Mouse (Mus musculus) lung, postnatal 0 days (tissue): Measurements from ENCODE around the gene Stat3. TPM values are rescaled to one million over a fixed set of nuclear protein-coding genes. Genes with fewer than 3 reads are reported as not detected.

ENCODE experiments used
- ATAC-seq: fragments of 200-750 bp; cut with Nextera tagmentation; 2 replicates; pipeline ENCODE4 v1.8.0; 2017; ENCODE audit warnings: moderate library complexity
- DNase-seq: peaks from one replicate; pipeline ENCODE4 v3.0.0-alpha.2; 2016; ENCODE audit warnings: low spot score
- H3K27ac ChIP-seq: fragments of 300-500 bp; sonication (generic); 2 replicates; pipeline ENCODE4 v1.5.1; 2014; ENCODE audit warnings: antibody characterized with exemption, mild to moderate bottlenecking, low read length, mixed read lengths
- H3K27me3 ChIP-seq: fragments of 300-500 bp; sonication (generic); replicated peaks from 2 replicates; pipeline ENCODE4 v1.6.1; 2014; ENCODE audit warnings: low read length, mixed read lengths; ENCODE audit not compliant: insufficient read depth
- H3K36me3 ChIP-seq: fragments of 300-500 bp; sonication (generic); 2 replicates; pipeline ENCODE4 v1.6.1; 2014; ENCODE audit warnings: low read length, mixed read lengths; ENCODE audit not compliant: insufficient read depth
- H3K4me1 ChIP-seq: fragments of 300-500 bp; sonication (generic); 2 replicates; pipeline ENCODE4 v1.6.1; 2014; ENCODE audit warnings: antibody characterized with exemption, low read depth, low read length, mixed read lengths; ENCODE audit not compliant: insufficient read depth
- H3K4me2 ChIP-seq: fragments of 300-500 bp; sonication (generic); replicated peaks from 2 replicates; pipeline ENCODE4 v1.6.1; 2014; ENCODE audit warnings: low read depth, mild to moderate bottlenecking, low read length, moderate library complexity, mixed read lengths
- H3K4me3 ChIP-seq: fragments of 300-500 bp; sonication (generic); 2 replicates; pipeline ENCODE4 v1.5.1; 2014; ENCODE audit warnings: low read depth, low read length
- H3K9ac ChIP-seq: fragments of 300-500 bp; sonication (generic); replicated peaks from 2 replicates; pipeline ENCODE4 v1.6.1; 2014; ENCODE audit warnings: low read depth, mild to moderate bottlenecking
- H3K9me3 ChIP-seq: fragments of 300-500 bp; sonication (generic); 2 replicates; pipeline ENCODE4 v1.6.1; 2016; ENCODE audit warnings: low read length, mixed read lengths
- CTCF ChIP-seq: IDR thresholded peaks from 2 replicates; pipeline ENCODE4 v1.5.1; 2016; ENCODE audit warnings: antibody characterized with exemption, mild to moderate bottlenecking
- EP300 ChIP-seq: IDR thresholded peaks from 2 replicates; pipeline ENCODE4 v1.6.1; 2016; ENCODE audit warnings: antibody characterized with exemption, mild to moderate bottlenecking, control low read depth
- WGBS: fragments of 180-500 bp; shearing (Covaris S2); extraction: QIAGEN DNeasy Blood & Tissue Kit; methylation state at CpG from one replicate; pipeline ENCODE4 v1.1.7; 2014; 5-methylcytosine and 5-hydroxymethylcytosine counted together
- polyA plus RNA-seq: library from polyadenylated mRNA; unstranded; fragments of >200 nt; fragmentation: Nextera tagmentation; extraction: Ambion mirVana; gene quantifications from 2 replicates; pipeline ENCODE4 v1.2.1, GENCODE M21; 2015

The Stat3 gene
- polyA plus RNA-seq, 1 experiment from 2014 or later = 100 TPM

GRCm38 (mm10) chr11:100865618-100866017, 73.7 kb downstream of the Stat3 start:
- no peaks in the 10 kb centered on the region for H3K36me3 ChIP-seq
- H3K4me2 ChIP-seq = no peak overlapping the region
- H3K4me1 ChIP-seq = no peaks in the 10 kb centered on the region
- H3K4me3 ChIP-seq = no peak overlapping the region
- no peaks in the 10 kb centered on the region for H3K27me3 ChIP-seq
- DNase-seq (no peak), ATAC-seq (no peak)
- H3K9me3 ChIP-seq = no peaks in the 10 kb centered on the region
- WGBS = 61% methylated on average over 7 of the region's 7 CpGs
- no peak overlapping the region for H3K27ac ChIP-seq
- TF ChIP-seq CTCF = no peak
- TF ChIP-seq EP300 = no peak
- no peak overlapping the region for H3K9ac ChIP-seq

- no peak for ATAC-seq
Measured at GRCm38 (mm10) chr11:100863141-100863540, 76.2 kb downstream of the Stat3 start.

GRCm38 (mm10) chr11:100861836-100862235, 77.5 kb downstream of the Stat3 start:
- 48% methylated on average over 3 of the region's 3 CpGs for WGBS
- Histone ChIP-seq H3K9me3 (no peaks in the 10 kb centered on the region), H3K4me2 (no peak overlapping the region), H3K4me1 (no peaks in the 10 kb centered on the region), H3K27ac (no peak overlapping the region), H3K36me3 (no peaks in the 10 kb centered on the region), H3K4me3 (no peak overlapping the region), H3K9ac (no peak overlapping the region), H3K27me3 (no peaks in the 10 kb centered on the region)
- DNase-seq = no peak
- ATAC-seq = no peak
- no peak for TF ChIP-seq CTCF
- TF ChIP-seq EP300 = no peak

More at GRCm38 (mm10) chr11:100863141-100863540, 76.2 kb downstream of the Stat3 start:
- no peak overlapping the region for H3K9ac ChIP-seq
- H3K4me3 ChIP-seq = no peak overlapping the region
- no peaks in the 10 kb centered on the region for H3K27me3 ChIP-seq
- H3K36me3 ChIP-seq = no peaks in the 10 kb centered on the region
- 85% methylated on average over 10 of the region's 10 CpGs for WGBS
- no peaks in the 10 kb centered on the region for H3K9me3 ChIP-seq
- TF ChIP-seq EP300 (no peak), CTCF (no peak)
- no peaks in the 10 kb centered on the region for H3K4me1 ChIP-seq
- DNase-seq = no peak
- H3K4me2 ChIP-seq = no peak overlapping the region
- no peak overlapping the region for H3K27ac ChIP-seq

GRCm38 (mm10) chr11:100861335-100861734, 78.0 kb downstream of the Stat3 start:
- Histone ChIP-seq H3K36me3 (no peaks in the 10 kb centered on the region), H3K9ac (no peak overlapping the region), H3K4me2 (peak overlapping the region; percentile 82; the same call in 1 of the 2 replicates), H3K27me3 (no peaks in the 10 kb centered on the region), H3K9me3 (no peaks in the 10 kb centered on the region), H3K27ac (no peak overlapping the region), H3K4me1 (no peaks in the 10 kb centered on the region), H3K4me3 (no peak overlapping the region)
- DNase-seq (no peak), ATAC-seq (no peak)
- TF ChIP-seq EP300 = no peak
- 83% methylated on average over 7 of the region's 7 CpGs for WGBS

DNA sequence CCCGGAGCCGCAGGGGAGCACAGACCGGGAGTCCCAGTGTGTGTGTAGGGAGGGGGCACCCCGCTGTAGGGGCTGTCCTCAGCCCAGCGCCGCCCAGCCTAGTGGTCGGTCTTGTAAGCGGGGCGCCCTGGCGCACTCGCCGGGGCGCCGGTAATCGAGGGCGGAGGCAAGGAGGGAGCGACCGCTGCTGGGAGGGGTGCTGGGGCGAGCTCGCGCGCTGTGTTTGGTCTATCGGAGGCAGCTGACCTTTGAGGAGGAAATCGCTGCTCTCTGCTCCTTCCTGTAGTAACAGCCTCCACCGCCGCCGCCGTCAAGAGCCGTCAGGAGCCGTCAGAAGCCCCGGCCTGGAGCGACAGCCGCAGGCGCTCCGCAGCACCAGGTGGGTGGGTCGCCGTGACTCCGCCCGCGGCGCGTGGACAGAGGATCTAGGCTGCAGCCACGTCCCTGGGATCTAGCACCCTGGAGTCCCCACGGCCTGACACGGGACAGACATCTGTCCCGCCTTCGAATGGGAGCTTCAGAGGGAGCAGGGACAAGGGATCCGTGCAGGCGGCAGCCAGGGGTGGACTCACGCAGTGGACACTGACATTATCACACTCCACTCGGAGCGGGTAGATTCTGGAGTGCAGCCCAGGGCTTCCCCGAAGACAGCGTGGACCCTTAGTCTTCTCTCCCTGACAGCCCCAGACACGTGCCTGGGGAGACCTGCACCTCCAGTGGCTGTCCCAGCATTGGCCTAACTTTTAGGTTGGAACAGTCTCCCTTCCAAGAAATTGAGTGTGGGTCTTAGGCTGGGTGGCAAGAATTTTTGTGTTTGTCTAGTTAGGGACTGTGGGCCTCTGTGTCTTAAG, 78.9 kb downstream of the Stat3 start:
- Histone ChIP-seq H3K9ac (peak overlapping the region; percentile 32; the same call in 1 of the 2 replicates), H3K36me3 (no peaks in the 10 kb centered on the region), H3K27ac (peak overlapping the region; percentile 76), H3K4me1 (no peaks in the 10 kb centered on the region), H3K4me3 (peak overlapping the region; percentile 50), H3K27me3 (no peaks in the 10 kb centered on the region), H3K4me2 (peak overlapping the region; percentile 82), H3K9me3 (no peaks in the 10 kb centered on the region)
- TF ChIP-seq EP300 (no peak), CTCF (peak; percentile 27; the same call in 1 of the 2 replicates)
- WGBS = under 1% methylated on average over 47 of the region's 55 CpGs
- ATAC-seq (peak; percentile 98), DNase-seq (peak; percentile 97)

DNA sequence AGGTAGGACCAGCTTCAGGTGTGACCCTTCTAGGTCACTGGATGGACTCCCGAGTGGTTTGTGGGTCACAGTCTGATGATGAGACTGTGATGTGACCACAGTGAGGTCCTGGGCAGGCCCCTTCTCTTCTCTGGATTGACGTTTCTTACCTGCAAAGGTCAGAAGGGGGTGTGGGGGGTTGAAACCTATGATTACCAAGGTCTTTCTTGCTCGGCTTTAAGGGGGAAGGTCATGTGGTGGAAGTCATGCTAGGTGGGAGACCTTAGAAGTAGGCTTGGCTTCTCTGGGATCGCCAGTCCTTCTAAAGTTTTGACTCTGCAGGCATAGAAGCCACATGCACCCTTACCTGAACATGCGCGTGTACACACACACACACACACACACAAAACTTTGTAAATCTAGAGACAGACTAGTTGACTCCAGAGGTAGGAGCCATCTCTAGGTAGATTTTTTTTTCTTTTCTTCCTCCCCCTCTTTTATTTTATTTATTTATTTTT, 79.7 kb downstream of the Stat3 start:
- Histone ChIP-seq H3K27me3 (no peaks in the 10 kb centered on the region), H3K36me3 (no peaks in the 10 kb centered on the region), H3K4me3 (peak overlapping the region; percentile 50), H3K4me2 (peak overlapping the region; percentile 82), H3K27ac (peak overlapping the region; percentile 76; the same call in 1 of the 2 replicates), H3K9ac (0 out of 2 replicates have a peak overlapping the region, but pooled peaks have one; percentile 32), H3K9me3 (no peaks in the 10 kb centered on the region), H3K4me1 (no peaks in the 10 kb centered on the region)
- WGBS = 52% methylated on average over 6 of the region's 6 CpGs
- DNase-seq (no peak), ATAC-seq (no peak)
- TF ChIP-seq EP300 = no peak
- TF ChIP-seq CTCF = no peak
